Mouse (Mus musculus) skeletal muscle tissue, postnatal 0 days (tissue): ENCODE results near the gene Ube2h. TPM values are rescaled to one million over a fixed set of nuclear protein-coding genes. Genes with fewer than 3 reads are reported as not detected.

Experiments used
- microRNA counts: library from miRNA; unstranded; fragments of <30 nt; microRNA quantifications from one replicate; lab custom pipeline; 2015
- microRNA-seq, 2 experiments: library from miRNA; unstranded; fragments of <30 nt; microRNA quantifications; one replicate each; pipeline ENCODE4; 2016
- polyA plus RNA-seq: library from polyadenylated mRNA; unstranded; fragments of >200 nt; fragmentation: Nextera tagmentation; extraction: Ambion mirVana; gene quantifications from 2 replicates; pipeline ENCODE4 v1.2.1, GENCODE M21; 2015

Ube2h gene
- 44.1 and 44.9 TPM in 2 replicates for polyA plus RNA-seq

GRCm38 (mm10) chr6:30304399-30304917, at the start of gene Ube2h:
Ube2h (minus strand) TSS chr6:30304539.

MicroRNAs encoded within 50 kb of the gene (microRNA counts, 519-probe panel; counts per million panel counts)
- microRNA mmu-miR-182 (lab: Ali Mortazavi, UCI) (296 counts per million, percentile 58 among the panel's probes with 10 or more counts), microRNA mmu-miR-183 (lab: Ali Mortazavi, UCI) (296 counts per million, percentile 58 among the panel's probes with 10 or more counts), microRNA mmu-miR-96 (lab: Ali Mortazavi, UCI) (296 counts per million, percentile 58 among the panel's probes with 10 or more counts)

Small RNA genes within 50 kb of the gene (microRNA-seq; reads per million reads assigned to microRNA genes)
- gene Mir182 (35.1 to 56.8 reads per million in 2 experiments), gene Mir183 (45.4 to 47.5 reads per million in 2 experiments), gene Mir96 (13.1 to 17.6 reads per million in 2 experiments)

Other genes with a start within 250 kb of the Ube2h start
- 29.6 and 31.8 TPM in 2 replicates for gene Zc3hc1, start 86.5 kb upstream of the Ube2h start, polyA plus RNA-seq
- 13.0 and 13.1 TPM in 2 replicates for gene Klhdc10, start 97.3 kb upstream of the Ube2h start, polyA plus RNA-seq
- gene Tmem209, start 205.2 kb upstream of the Ube2h start, polyA plus RNA-seq: 11.5 and 11.6 TPM in 2 replicates
- gene Ssmem1, start 205.3 kb upstream of the Ube2h start, polyA plus RNA-seq: 0.17 TPM in 1 of 2 replicates, not detected in the other
- 5.4 and 6.1 TPM in 2 replicates for gene Cpa2, start 237.0 kb upstream of the Ube2h start, polyA plus RNA-seq